Mouse (Mus musculus) 3134 (cell line): ENCODE measurements at regions not wholly inside any gene's neighbourhood (a gene's known extent, or its start where the extent isn't known, plus 50 kb on each side); places are given as distances from the start of the nearest gene placed in this dataset.

Experiments used
- DNase-seq: peaks from one replicate; pipeline ENCODE4 v3.0.0-alpha.2; 2011; ENCODE audit warnings: low spot score; ENCODE audit not compliant: insufficient read length; ENCODE audit errors: extremely low read depth

DNA sequence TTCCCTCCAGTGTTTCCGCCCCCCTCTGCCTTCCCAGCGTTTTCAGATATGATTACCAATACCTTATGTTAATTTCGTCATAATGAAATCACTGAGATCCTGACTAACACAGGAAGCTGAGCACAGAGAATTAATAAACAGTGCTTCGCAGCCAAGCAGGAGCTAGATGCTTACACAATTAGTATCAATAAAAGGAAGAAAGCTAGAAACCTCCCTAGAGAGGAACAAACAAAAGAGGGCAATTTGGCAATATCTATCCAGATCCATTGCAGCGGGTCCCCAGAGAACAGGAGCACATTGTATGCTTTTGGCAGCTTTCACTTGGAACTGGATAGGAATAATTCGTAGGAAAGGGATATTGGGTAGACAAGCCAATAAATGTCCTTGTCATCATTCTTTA, 159.1 kb upstream of the Kbtbd8 start:
- no peak for DNase-seq

DNA sequence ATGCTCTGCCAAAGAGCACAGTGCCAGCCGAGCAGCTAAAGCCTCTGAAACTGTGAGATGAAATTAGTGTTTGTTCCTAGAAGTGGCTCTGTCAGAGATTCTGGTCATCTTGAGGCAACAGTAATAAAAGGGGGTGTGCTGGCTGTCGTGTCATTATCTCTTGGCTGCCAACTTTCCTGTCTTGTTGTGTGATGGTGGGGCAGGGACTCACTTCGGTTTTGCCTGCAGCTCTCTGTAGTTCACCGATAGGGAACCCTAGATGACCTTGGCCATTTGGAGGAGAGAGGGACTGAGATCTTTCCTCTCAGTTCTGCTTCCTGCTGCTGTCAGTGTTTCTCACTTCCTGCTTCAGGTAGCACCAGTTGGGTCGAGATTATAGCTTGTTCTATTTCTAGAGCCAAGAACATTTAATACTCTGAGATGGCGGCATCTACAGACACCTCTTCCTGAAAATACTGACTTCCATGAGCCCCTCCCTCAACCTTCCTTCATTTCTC, 159.8 kb upstream of the Kbtbd8 start:
- DNase-seq: no peak

DNA sequence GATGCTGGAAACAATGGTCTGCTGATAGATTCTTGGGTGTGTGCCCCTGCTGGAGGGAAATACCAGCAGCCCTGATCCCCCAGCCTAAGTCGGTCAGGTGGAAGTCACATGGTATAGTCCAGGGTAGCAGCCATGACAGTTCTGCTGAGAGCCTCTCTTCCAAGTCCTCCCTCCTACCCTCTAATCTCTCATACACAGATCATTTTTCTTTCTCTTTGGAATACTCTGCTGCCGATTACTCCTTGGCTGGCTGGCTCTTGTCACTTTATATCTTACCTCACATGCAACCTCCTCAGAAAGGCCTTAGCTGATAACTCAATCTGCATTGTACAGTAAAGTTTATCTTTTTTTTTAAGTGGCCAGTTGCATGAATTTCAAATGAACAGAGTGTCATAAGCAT, 162.5 kb upstream of the Kbtbd8 start:
- DNase-seq: no peak

DNA sequence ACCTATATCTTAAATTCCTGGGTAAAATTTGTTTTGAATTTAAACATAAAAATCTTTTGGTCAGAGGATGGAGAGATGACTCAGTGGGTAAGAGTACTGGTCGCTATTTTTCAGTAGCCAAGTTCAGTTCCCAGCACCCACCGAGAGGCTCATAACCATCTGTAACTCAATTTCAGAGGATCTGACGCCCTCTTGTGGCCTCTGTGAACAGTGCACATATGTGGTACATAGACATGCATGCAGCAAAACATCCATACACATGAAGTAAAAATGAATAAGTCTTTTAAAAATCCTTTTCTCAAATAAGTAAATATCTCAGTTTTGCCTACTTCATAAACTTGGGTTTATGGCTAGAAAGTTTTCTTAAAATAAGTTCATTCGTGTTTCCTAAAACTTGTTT, 163.4 kb upstream of the Kbtbd8 start:
- DNase-seq: no peak

- DNase-seq: no peak
Observed at GRCm38 (mm10) chr6:94951971-94952768, 164.9 kb upstream of the Kbtbd8 start.

DNA sequence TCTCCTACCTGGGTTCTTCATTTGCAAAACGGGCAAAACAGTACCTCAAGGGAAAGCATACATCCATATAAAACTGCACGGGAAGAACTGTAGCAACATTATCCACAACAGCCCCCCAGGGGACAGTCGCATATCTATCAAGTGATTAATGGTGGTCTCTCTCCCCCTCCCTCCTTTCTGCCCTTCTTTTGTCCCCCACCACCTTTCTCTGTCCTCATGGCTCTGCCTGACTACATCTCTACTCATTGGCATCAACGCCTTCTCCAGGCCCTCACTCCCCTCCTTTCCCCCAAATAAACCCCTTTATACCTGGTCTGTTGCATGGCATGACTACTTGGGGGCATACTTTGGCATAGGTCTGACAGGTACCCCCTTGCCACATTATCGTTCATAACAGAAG, 166.1 kb upstream of the Kbtbd8 start:
- DNase-seq: no peak

DNA sequence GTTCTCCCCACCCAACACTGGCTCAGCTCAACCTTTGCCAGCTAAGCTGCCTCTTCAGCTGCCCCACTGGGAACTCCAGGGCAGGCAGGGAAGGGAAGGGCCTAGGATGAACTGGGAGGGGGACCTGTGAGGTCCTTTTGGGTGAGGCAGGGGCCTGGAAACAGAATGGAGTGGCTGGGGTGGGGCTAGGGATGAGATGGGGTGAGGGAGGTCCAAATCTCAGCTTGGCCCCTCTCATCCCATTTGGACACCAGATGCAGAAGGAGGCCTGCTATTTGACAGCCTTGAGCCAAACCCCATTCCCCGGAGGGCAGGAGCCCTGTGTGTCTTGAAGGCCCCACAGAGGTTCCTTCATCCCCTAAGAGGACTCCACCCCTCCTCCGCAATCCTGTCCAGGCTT, 166.7 kb upstream of the Kbtbd8 start:
- DNase-seq: no peak

DNA sequence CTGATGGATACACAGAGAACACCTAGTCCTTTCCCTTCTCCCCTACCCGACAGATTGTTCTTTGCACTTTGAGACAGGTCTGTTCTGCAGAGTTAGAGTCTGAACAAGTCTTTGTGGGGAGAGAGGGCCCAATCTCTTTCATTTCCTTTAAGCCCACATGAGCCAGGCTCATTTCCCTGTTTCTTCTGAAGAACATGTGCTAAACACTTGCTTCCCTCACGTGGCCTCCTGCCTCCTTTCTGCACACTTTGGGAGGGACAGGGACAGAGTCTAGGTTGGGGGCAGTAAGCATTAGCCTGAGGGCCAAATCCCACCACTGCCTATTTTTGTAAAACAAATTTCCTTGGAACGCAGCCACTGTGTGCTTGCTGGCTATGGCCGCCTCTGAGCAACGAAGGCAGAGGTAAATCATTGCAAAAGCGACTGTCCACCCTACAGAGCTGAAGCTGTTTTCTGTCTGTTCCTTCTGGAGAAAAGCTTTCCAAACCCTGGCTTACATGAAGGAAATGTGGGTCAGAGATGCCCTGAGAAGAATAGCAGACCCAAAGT, 170.6 kb upstream of the Kbtbd8 start:
- DNase-seq: no peak

DNA sequence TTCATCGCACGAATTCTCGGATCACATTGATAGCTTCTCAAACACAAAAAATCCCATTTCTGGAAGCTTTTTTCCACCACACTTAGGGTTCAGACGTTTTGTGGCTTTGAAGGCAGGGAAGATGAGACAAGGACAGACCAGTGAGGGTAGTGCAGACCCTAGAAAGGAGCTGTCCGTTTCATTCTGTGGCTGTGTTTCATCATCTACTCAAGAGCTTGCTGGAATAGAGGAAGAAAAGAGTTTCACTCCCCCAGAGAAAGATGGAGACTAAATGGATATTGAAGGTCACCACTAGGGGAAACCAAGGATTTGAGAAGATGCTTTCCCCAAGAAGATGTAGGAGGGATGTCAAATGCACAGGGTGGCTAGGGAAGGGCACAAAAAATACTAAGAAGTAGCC, 171.3 kb upstream of the Kbtbd8 start:
- DNase-seq: no peak

- DNase-seq: peak; percentile 9
Observed at GRCm38 (mm10) chr6:94944196-94944595, 172.8 kb upstream of the Kbtbd8 start.

DNA sequence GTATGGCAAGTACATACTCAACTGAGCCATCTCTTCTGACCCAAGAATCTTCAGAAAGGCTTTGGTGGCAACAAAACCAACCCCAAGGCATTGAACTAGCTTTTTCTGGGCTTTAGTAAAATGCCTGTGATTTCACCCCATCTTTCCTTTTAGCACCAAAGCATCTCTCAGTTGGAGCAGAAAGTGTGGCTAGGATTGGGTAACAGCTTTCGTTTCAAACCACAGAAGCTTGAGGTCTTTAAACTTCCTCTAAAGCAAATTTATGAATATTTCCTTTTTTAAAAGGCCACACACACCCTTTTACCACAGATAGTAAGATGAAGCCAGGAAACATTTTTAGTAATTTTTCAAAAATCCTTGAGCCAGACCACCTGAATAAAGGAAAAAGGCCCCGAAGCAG, 178.1 kb upstream of the Kbtbd8 start:
- DNase-seq: no peak

DNA sequence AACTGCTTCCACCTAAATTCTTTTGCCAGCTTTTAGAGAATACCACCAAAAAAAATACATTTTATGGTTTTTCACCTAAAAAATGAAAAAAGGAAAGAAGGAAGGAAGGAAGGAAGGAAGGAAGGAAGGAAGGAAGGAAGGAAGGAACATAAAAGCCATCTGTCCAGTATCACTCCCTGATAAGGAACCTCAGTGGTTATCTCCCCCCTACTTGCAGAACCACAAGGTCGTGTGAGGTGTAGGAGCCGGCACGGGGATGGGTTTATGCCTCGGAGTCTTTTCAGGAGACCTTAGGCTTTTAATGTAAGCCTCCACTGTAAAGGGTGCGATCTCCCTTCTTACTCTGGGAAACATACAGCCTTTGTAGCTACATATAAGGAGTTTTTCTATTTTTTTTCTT, 180.8 kb upstream of the Kbtbd8 start:
- no peak for DNase-seq

DNA sequence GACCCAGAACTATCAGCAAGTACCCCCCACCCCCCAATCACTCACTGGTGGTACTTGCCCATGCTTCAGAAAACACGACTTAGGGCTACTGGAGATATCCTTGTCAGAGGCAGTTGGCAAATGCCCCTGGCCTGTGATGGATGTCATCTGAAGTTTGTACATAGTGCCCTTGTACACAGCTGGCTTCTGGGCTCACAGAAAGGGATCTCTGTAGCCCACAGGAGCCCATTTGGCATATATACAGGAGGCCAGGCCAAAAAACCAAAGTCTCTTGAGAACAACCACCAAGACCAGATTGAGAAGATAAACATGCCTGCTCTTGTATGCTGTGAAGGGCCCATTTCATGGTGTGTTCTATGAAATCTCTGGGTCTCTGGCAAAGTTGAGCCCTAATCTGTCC, 181.3 kb upstream of the Kbtbd8 start:
- no peak for DNase-seq

- DNase-seq: no peak
Observed at GRCm38 (mm10) chr6:94927811-94928210, 189.2 kb upstream of the Kbtbd8 start.

GRCm38 (mm10) chr6:94926652-94927211, 190.3 kb upstream of the Kbtbd8 start:
- no peak for DNase-seq

DNA sequence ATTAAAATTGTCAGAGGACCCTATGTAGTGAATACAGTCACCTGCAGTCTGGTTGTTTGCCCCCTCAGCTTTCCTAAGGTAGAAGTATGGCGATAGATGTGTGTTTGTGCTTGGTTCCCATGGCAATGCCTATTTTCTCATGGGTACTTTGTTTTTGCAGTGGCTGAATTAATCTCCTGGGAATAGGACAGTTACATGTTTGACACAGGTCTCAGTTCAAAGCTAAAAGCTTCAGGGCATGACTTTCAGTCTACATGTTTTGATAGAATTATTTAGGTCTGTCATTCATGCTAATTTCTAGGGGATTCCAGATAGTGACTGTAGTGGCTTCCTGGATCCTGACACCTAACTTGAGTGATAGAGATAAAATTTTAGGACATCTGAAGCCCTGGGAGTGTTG, 191.6 kb upstream of the Kbtbd8 start:
- DNase-seq: no peak

DNA sequence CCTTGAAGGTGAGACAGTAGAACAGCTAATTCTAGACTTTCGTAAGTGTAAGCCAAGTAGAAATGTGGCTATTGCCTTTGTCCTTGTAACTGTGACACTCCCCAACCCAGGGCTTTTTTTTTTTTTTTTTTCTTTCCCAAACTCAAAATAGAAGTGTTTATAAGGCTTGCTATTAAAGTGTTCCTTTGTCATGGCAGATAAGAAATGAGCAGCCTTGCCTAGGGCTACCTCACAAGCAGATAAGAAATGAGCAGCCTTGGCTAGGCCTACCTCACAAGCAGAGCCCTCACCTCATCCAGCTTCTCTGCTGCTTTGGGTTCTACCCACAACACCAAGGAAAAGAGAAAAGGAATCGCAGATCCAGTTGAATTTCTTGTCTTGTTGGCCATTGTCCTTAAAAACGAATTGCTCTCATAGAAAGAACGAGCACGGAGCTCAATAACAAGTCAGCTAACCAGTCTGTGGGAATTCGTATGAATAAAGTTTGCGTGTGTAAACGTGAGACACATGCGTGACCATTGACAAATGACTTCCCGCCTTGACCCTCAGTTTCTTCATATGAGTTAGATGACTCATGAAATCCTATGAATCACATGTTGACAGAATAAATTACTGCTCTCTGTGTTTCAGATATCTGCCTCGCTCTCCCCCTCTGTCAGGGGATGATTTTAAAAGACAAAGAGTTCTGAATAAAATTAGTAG, 192.6 kb upstream of the Kbtbd8 start:
- DNase-seq: no peak

GRCm38 (mm10) chr6:94921741-94922140, 195.3 kb upstream of the Kbtbd8 start:
- DNase-seq: peak; percentile 55

DNA sequence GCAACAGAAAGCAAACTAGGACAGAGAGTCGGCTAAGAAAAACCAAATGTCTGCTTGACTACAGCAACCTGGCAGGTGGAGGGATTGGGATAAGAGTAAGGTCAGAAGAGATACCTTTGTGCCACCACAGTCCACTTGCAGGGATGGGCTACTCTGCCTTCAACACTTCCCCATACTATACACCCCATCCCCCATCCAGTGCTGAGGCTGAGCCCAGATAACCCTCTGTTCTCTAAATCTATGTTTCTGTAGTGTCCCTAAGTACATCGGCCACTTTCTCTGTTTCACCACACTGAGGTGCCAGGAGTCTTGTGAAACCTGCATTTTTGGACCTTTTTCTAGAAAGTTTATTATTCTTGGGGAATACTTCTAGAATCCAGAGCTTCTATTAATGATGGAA, 196.3 kb upstream of the Kbtbd8 start:
- no peak for DNase-seq

GRCm38 (mm10) chr6:94919194-94919743, 197.8 kb upstream of the Kbtbd8 start:
- DNase-seq: no peak
